Mouse (Mus musculus): ENCODE measurements at regions not wholly inside any gene's neighbourhood (a gene's known extent, or its start where the extent isn't known, plus 50 kb on each side); places are given as distances from the start of the nearest gene placed in this dataset.

DNA sequence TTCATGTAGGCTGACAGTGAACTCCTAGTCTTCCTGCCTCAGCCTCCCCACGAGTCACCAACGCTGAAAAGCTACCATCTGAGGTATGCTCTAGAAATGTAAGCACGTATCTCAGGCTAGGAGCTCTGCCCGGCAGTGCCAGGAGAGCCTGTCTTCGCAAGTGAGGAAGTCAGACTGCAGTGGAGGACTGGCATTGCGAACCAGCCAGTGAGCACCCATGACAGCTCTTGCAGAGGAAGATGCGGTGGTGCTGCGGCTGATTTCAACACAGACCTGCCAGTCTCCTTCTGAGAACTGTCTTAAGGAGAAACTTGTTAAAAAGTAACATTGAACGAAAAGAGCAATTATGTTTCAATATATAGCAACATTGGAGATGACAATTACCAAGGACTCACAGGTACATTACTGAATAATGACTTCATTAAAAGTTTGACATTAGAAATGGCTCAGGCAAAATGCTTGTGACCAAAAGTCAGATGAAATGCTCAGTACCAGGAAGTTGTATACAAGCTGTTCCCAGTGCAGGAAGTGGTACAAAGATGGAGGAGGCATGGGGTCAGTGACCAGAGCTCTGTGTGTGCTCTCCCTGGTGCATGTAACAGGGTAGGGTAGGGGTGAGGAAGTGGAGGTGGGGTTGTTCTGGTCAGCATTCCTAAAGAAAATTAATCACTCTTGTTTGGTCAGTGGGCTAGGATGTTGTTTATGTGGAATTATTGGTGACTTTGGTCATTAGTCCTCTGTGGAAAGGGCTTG is 58.1 kb upstream of the Slc38a2 start:
- H3K4me3 ChIP-seq = no peak overlapping the region
- no peaks in the 10 kb centered on the region for H3K36me3 ChIP-seq
- DNase-seq (ENCODE audit: low spot score) = no peak
- 86% methylated on average over 9 of the region's 9 CpGs for WGBS
- H3K4me1 ChIP-seq = peaks cover 14% of the 10 kb centered on the region
- no peaks in the 10 kb centered on the region for H3K27me3 ChIP-seq (ENCODE audit: low read depth, poor library complexity, severe bottlenecking)
- H3K27ac ChIP-seq = no peak overlapping the region
- no peaks in the 10 kb centered on the region for H3K9me3 ChIP-seq (replicated peaks)

DNA sequence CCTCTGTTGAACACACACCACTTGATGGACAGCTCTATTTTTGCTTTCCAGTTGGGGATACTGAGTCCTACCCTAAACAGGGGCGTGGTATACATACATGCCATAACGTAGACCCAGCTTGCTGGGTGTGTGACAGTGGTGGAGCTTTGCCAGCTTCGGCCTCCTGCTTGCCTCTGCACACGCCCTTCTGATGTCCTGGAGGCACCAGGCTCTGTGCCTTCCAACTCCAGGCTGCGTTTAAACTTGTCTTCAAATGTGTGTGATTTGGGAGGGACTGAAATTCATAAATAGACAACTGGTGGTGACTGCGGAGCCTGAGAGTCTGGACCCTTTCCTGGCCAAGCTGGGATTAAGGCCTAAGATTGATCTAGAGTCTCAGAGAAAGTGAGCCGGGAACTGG is 56.9 kb upstream of the Slc38a2 start:
- no peak for DNase-seq (ENCODE audit: low spot score)
- Histone ChIP-seq H3K4me1 (peaks cover 14% of the 10 kb centered on the region), H3K36me3 (no peaks in the 10 kb centered on the region), H3K4me3 (no peak overlapping the region), H3K9me3 (replicated peaks) (no peaks in the 10 kb centered on the region), H3K27me3 (ENCODE audit: low read depth, poor library complexity, severe bottlenecking) (no peaks in the 10 kb centered on the region), H3K27ac (no peak overlapping the region)
- WGBS = 81% methylated on average over 7 of the region's 7 CpGs

- 83% methylated on average over 6 of the region's 6 CpGs for WGBS
- no peak for DNase-seq (ENCODE audit: low spot score)
- H3K4me1 ChIP-seq = peaks cover 14% of the 10 kb centered on the region
- H3K36me3 ChIP-seq = no peaks in the 10 kb centered on the region
- H3K27ac ChIP-seq = no peak overlapping the region
- H3K9me3 ChIP-seq (replicated peaks) = no peaks in the 10 kb centered on the region
- H3K27me3 ChIP-seq (ENCODE audit: low read depth, poor library complexity, severe bottlenecking) = no peaks in the 10 kb centered on the region
- H3K4me3 ChIP-seq = no peak overlapping the region
Observed at GRCm38 (mm10) chr15:96755951-96756350, 56.4 kb upstream of the Slc38a2 start.

DNA sequence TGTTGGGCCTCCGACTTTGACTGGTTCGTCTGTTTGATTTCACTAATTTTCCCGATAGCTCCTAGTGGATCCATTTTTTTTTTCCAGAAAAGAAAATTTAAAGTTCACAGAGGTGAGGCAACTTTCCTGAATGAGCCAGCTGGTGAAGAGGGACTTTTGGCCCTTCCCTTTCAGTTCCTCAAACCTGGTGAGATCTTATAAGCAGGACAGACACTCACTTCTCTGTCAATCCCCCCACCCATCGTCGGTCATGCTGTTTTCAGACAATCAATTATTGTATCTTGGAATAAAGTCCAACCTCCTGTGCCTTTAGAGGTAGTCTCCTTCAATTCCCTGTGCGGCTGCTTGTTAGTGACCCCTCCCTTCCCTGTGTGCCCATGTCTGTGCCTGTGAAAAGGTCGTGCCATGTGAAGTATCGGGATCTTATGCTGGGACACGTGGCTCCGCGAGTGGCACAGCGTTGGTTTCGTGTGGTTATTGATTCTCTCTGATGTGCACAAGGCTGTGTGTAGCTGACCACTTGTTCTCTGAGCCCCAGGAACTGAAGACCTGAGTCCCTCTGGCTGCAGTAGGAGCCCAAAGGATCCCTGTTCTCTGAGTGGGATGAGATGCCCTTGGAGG is 55.9 kb upstream of the Slc38a2 start:
- no peaks in the 10 kb centered on the region for H3K9me3 ChIP-seq (replicated peaks)
- H3K27ac ChIP-seq = no peak overlapping the region
- no peaks in the 10 kb centered on the region for H3K27me3 ChIP-seq (ENCODE audit: low read depth, poor library complexity, severe bottlenecking)
- H3K4me1 ChIP-seq = peaks cover 14% of the 10 kb centered on the region
- 95% methylated on average over 13 of the region's 13 CpGs for WGBS
- DNase-seq (ENCODE audit: low spot score) = no peak
- H3K4me3 ChIP-seq = no peak overlapping the region
- H3K36me3 ChIP-seq = no peaks in the 10 kb centered on the region

GRCm38 (mm10) chr15:96754079-96754478 is 54.5 kb upstream of the Slc38a2 start:
- DNase-seq (ENCODE audit: low spot score) = no peak
- no peaks in the 10 kb centered on the region for H3K36me3 ChIP-seq
- H3K4me3 ChIP-seq = no peak overlapping the region
- WGBS = 93% methylated on average over 5 of the region's 5 CpGs
- no peak overlapping the region for H3K27ac ChIP-seq
- peaks cover 14% of the 10 kb centered on the region for H3K4me1 ChIP-seq
- no peaks in the 10 kb centered on the region for H3K27me3 ChIP-seq (ENCODE audit: low read depth, poor library complexity, severe bottlenecking)
- H3K9me3 ChIP-seq (replicated peaks) = no peaks in the 10 kb centered on the region

DNA sequence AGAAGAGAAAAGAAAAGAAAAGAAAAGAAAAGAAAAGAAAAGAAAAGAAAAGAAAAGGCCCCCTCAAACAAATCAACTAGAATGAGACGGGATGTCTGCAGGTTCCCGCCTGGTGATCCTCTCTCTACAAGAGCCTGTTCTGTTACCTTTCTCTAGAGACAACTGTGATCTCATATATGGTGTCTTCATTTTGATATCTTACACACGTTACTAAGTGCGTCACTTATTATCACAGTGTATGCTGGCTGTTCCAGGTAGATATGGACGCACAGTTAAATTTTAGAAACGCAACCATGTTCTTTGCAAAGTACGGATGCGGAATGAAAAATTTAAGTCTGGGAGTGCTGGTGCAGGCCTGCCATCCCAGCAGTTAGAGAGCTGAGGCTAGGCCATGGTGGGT is 53.2 kb upstream of the Slc38a2 start:
- 93% methylated on average over 8 of the region's 8 CpGs for WGBS
- no peaks in the 10 kb centered on the region for H3K36me3 ChIP-seq
- no peak for DNase-seq (ENCODE audit: low spot score)
- H3K4me3 ChIP-seq = no peak overlapping the region
- H3K27ac ChIP-seq = no peak overlapping the region
- no peaks in the 10 kb centered on the region for H3K27me3 ChIP-seq (ENCODE audit: low read depth, poor library complexity, severe bottlenecking)
- H3K9me3 ChIP-seq (replicated peaks) = no peaks in the 10 kb centered on the region
- H3K4me1 ChIP-seq = peaks cover 6% of the 10 kb centered on the region

GRCm38 (mm10) chr15:96752062-96752358 is 52.5 kb upstream of the Slc38a2 start:
- 88% methylated on average over 3 of the region's 3 CpGs for WGBS
- Histone ChIP-seq H3K4me1 (no peaks in the 10 kb centered on the region), H3K9me3 (replicated peaks) (no peaks in the 10 kb centered on the region), H3K27me3 (ENCODE audit: low read depth, poor library complexity, severe bottlenecking) (no peaks in the 10 kb centered on the region), H3K27ac (no peak overlapping the region), H3K4me3 (no peak overlapping the region), H3K36me3 (no peaks in the 10 kb centered on the region)
- DNase-seq (ENCODE audit: low spot score) = no peak

DNA sequence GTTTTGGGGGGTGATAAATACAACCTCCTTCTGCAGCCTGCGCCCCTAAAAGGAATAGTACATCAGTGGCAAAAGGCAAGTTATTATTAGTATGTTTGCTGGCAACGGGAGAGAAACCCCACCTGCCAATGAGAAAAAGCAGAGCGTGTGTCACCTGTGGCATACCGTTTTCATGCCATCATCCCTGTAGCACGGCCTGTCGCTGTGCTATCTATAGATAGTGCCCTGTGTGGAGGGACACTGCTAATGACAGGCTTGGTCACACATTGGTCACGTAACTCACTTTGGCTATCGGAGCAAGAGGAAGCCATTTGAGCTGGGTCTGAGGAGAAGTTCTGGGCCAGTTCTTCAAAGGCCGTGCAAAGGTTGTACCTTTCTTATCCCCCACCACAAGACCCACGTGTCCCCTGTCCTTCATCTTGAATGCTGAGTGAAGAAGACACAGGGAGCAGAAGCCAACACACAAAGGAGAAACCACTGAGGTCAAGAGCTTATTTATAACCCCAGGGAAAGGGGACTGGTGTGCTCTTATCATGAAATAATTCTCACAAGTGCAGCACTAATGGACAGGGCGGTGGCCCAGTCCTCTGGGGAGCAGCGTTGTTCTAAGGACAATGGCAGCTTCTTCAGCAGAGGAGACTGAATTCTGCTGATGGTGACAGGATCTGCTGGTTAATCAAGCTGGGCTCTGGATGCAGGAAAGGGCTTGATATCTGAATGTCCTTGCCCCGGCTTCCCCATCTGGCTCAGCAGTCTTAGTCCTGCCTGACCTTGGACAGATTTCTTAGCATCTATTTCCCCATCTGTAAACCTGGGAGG is 51.9 kb upstream of the Slc38a2 start:
- Histone ChIP-seq H3K27me3 (ENCODE audit: low read depth, poor library complexity, severe bottlenecking) (no peaks in the 10 kb centered on the region), H3K36me3 (no peaks in the 10 kb centered on the region), H3K4me3 (no peak overlapping the region), H3K4me1 (no peaks in the 10 kb centered on the region), H3K27ac (no peak overlapping the region), H3K9me3 (replicated peaks) (no peaks in the 10 kb centered on the region)
- 88% methylated on average over 13 of the region's 13 CpGs for WGBS
- no peak for DNase-seq (ENCODE audit: low spot score)

DNA sequence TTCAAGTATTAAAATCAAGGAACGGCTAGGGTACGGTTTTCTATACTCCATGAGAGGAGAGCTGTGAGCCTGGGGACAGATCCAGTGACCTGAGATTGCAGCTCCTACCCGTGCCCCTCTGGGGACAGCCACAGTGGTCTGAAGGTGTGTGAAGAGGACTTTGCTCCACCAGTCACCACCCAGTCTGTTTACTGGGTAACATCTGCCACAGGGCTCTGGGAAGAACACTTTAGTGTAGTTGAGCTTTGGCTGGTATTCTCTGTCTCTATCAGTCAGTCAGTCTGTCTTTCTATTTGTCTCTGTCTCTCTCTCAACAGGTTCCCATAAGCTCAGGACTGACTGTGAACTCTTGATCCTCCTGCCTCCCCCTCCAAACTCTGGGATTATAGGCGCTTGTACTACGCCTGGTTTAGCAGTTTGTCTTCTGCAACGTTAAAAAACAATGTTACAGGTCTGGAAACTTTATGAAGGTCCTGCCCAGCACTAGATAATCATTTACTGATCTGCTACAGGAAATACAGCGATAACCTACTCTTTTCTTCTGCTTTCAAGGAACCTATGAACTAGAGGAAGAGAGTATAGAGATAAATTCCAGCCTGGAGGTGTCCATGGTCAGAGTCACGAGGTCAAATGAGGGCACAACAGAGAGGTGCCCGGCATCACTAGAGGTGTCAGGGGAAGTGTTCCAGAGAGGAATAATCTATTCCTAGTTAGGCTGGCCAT is 50.2 kb upstream of the Slc38a2 start:
- 82% methylated on average over 9 of the region's 9 CpGs for WGBS
- no peak for DNase-seq (ENCODE audit: low spot score)
- no peak overlapping the region for H3K4me3 ChIP-seq
- H3K27me3 ChIP-seq (ENCODE audit: low read depth, poor library complexity, severe bottlenecking) = no peaks in the 10 kb centered on the region
- H3K27ac ChIP-seq = no peak overlapping the region
- no peaks in the 10 kb centered on the region for H3K36me3 ChIP-seq
- H3K4me1 ChIP-seq = no peaks in the 10 kb centered on the region
- H3K9me3 ChIP-seq (replicated peaks) = no peaks in the 10 kb centered on the region

Measured in limb, embryonic 10.5 days (tissue).